Mouse (Mus musculus) hindbrain, embryonic 13.5 days (tissue): ENCODE results near the gene Cbarp. TPM values are rescaled to one million over a fixed set of nuclear protein-coding genes. Genes with fewer than 3 reads are reported as not detected.

Source experiments
- ATAC-seq: fragments of 200-750 bp; cut with Nextera tagmentation; 2 replicates; pipeline ENCODE4 v1.8.0; 2017; ENCODE audit warnings: moderate TSS enrichment; ENCODE audit not compliant: low FRiP score
- H3K27ac ChIP-seq: fragments of 300-500 bp; sonication (generic); 2 replicates; pipeline ENCODE4 v1.5.1; 2015; ENCODE audit warnings: inconsistent platforms, mild to moderate bottlenecking, moderate library complexity
- H3K27me3 ChIP-seq: fragments of 300-500 bp; sonication (generic); 2 replicates; pipeline ENCODE4 v1.6.1; 2015; ENCODE audit warnings: mild to moderate bottlenecking, inconsistent platforms
- H3K36me3 ChIP-seq: fragments of 300-500 bp; sonication (generic); 2 replicates; pipeline ENCODE4 v1.6.1; 2015; ENCODE audit warnings: mild to moderate bottlenecking, inconsistent platforms
- H3K4me1 ChIP-seq: fragments of 300-500 bp; sonication (generic); replicated peaks from 2 replicates; pipeline ENCODE4 v1.6.1; 2015; ENCODE audit warnings: inconsistent platforms
- H3K4me2 ChIP-seq: fragments of 300-500 bp; sonication (generic); 2 replicates; pipeline ENCODE4 v1.6.1; 2015; ENCODE audit warnings: inconsistent platforms, mild to moderate bottlenecking, moderate library complexity
- H3K4me3 ChIP-seq: fragments of 300-500 bp; sonication (generic); 2 replicates; pipeline ENCODE4 v1.5.1; 2015; ENCODE audit warnings: mild to moderate bottlenecking, inconsistent platforms
- H3K9ac ChIP-seq: fragments of 300-500 bp; sonication (generic); 2 replicates; pipeline ENCODE4 v1.6.1; 2015; ENCODE audit warnings: mild to moderate bottlenecking, inconsistent platforms
- H3K9me3 ChIP-seq: fragments of 300-500 bp; sonication (generic); 2 replicates; pipeline ENCODE4 v1.6.1; 2016; ENCODE audit warnings: inconsistent platforms
- WGBS: fragments of 180-500 bp; shearing (Covaris S2); methylation state at CpG from one replicate; pipeline ENCODE4 v1.1.7; 2015; 5-methylcytosine and 5-hydroxymethylcytosine counted together
- polyA plus RNA-seq: library from polyadenylated mRNA; unstranded; fragments of >200 nt; fragmentation: Nextera tagmentation; extraction: Ambion mirVana; gene quantifications from 2 replicates; pipeline ENCODE4 v1.2.1, GENCODE M21; 2015

Cbarp gene
- polyA plus RNA-seq, 1 experiment from 2014 or later = 57.4 TPM

GRCm38 (mm10) chr10:80127920-80128319 lies 12.7 kb downstream of the Cbarp start:
- Histone ChIP-seq H3K4me1 (peaks cover 24% of the 10 kb centered on the region), H3K27ac (no peak overlapping the region; the same call in 1 of the 2 replicates), H3K36me3 (peaks cover 98% of the 10 kb centered on the region), H3K27me3 (0 out of 2 replicates have a peak, but pooled peaks cover 7% of the 10 kb centered on the region), H3K4me3 (no peak overlapping the region), H3K4me2 (no peak overlapping the region), H3K9ac (no peak overlapping the region), H3K9me3 (no peaks in the 10 kb centered on the region)
- no peak for ATAC-seq
- 92% methylated on average over 8 of the region's 8 CpGs for WGBS

DNA sequence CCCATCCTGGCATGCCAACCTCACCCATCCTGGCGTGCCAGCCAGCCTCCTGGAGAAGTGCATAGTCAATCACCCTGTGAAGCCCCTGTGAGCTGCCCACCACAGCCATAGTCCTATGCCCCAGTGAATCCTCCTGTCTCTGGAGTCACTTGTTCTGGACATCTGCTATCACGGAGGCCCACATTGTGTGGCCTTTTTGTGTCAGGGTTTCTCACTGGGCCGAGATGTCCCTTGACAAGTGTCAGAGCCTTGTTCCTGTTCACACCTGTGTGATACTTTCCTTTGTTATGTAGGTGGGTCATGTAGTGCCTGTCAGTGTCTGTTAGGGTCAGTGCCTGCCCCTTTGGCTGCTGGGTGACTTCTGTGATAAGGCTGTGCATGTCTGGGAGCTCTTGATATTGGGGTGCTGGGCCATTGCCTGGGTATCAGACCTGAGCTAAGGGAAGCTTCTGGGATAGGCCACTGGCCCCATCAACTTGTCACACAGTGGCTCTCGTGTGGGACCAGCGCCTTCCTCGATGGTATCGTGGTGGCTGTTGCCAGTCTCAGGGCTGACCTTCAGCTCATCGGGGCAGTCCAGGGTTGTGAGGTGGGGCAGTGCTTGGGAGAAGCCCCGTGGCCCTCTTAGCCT lies 16.6 kb downstream of the Cbarp start:
- Histone ChIP-seq H3K27me3 (no peaks in the 10 kb centered on the region), H3K27ac (no peak overlapping the region)

GRCm38 (mm10) chr10:80121639-80122038 lies 19.0 kb downstream of the Cbarp start:
- Histone ChIP-seq H3K4me3 (no peak overlapping the region), H3K27ac (no peak overlapping the region)

More for the DNA sequence above, 16.6 kb downstream of the Cbarp start:
- Histone ChIP-seq H3K9me3 (no peaks in the 10 kb centered on the region), H3K36me3 (peaks cover 81% of the 10 kb centered on the region), H3K4me2 (no peak overlapping the region), H3K4me3 (no peak overlapping the region), H3K4me1 (peaks cover 24% of the 10 kb centered on the region), H3K9ac (peak overlapping the region; percentile 49; the same call in 1 of the 2 replicates)
- no peak for ATAC-seq
- WGBS = 95% methylated on average over 9 of the region's 9 CpGs

DNA sequence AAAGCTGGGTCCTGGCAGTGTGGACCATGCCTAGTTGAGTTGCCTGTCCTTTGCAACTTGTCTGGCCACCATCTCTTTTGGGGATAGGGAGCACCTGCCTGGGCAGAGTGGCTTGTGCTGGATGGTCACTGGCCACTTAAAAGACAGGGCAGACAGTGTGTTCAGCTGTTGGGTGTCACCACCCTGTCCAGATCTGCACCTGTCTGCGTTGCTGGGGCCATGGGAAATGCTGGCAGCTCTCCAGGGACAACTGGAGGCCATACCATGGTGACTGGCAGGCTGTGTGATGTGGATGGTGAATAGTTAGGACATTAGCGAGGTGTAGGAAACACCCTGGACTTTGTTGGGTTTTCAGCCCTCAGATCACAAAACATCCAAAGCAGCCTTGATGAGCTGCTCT lies 20.5 kb downstream of the Cbarp start:
- peak overlapping the region; percentile 31; the same call in 1 of the 2 replicates for H3K9ac ChIP-seq
- no peak overlapping the region for H3K27ac ChIP-seq
- peaks cover 50% of the 10 kb centered on the region for H3K36me3 ChIP-seq
- no peak overlapping the region for H3K4me3 ChIP-seq
- no peaks in the 10 kb centered on the region for H3K27me3 ChIP-seq
- no peaks in the 10 kb centered on the region for H3K9me3 ChIP-seq
- peaks cover 51% of the 10 kb centered on the region for H3K4me1 ChIP-seq
- H3K4me2 ChIP-seq = no peak overlapping the region
- no peak for ATAC-seq
- 79% methylated on average over 2 of the region's 2 CpGs for WGBS

More at GRCm38 (mm10) chr10:80121639-80122038, 19.0 kb downstream of the Cbarp start:
- H3K27me3 ChIP-seq = no peaks in the 10 kb centered on the region
- WGBS = 92% methylated on average over 2 of the region's 2 CpGs
- no peaks in the 10 kb centered on the region for H3K9me3 ChIP-seq
- H3K36me3 ChIP-seq = peaks cover 65% of the 10 kb centered on the region
- H3K4me1 ChIP-seq = peaks cover 48% of the 10 kb centered on the region
- no peak for ATAC-seq
- no peak overlapping the region for H3K4me2 ChIP-seq
- no peak overlapping the region for H3K9ac ChIP-seq

DNA sequence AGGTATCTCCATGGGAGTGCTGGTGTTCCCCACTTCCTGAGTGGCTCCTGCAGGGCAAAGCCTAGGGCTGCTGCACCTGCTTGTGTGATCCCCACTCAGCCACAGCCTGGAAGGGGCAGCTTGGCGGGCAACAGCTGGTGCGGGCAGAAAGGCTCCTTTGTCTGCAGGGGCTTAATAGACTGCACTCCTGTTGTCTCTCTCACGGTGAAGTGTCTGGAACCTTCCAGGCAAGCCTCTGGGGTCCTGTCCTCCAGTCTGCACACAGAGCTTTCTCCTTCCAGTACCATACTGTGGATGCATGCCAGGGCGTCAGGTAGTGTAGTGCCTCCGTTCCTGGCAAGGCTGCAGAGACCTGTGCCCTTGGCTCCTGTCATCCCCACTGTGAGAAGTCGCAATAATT lies 22.1 kb downstream of the Cbarp start:
- Histone ChIP-seq H3K4me3 (peak overlapping the region; percentile 91), H3K4me2 (peak overlapping the region; percentile 96), H3K9ac (peak overlapping the region; percentile 93), H3K27ac (peak overlapping the region; percentile 64), H3K27me3 (no peaks in the 10 kb centered on the region), H3K4me1 (peaks cover 45% of the 10 kb centered on the region), H3K36me3 (peaks cover 36% of the 10 kb centered on the region), H3K9me3 (no peaks in the 10 kb centered on the region)
- WGBS = 49% methylated on average over 6 of the region's 6 CpGs
- ATAC-seq = no peak

DNA sequence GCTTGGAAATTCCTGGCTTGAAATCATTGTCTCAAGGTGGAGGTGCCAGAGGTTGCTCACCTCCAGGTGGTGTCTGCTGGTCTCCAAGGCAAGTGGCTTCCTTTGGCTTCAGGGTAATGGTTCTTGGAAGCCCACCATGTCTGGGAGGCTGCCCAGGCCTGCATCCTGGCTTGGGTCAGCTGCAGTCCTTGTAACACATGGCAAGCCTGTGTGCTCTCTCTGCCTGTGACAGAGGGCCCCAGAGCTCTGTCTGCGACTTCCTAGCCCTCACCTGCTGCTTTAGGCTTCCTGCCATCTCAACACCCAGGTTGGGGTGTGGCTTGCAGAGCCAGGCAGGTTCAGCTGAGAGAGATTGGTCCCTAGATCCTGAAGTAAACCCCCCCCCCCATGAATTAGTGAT lies 22.9 kb downstream of the Cbarp start:
- Histone ChIP-seq H3K9ac (peak overlapping the region; percentile 93), H3K9me3 (no peaks in the 10 kb centered on the region), H3K27me3 (no peaks in the 10 kb centered on the region), H3K36me3 (peaks cover 30% of the 10 kb centered on the region), H3K27ac (peak overlapping the region; percentile 64), H3K4me1 (peaks cover 45% of the 10 kb centered on the region), H3K4me2 (peak overlapping the region; percentile 96), H3K4me3 (peak overlapping the region; percentile 91)
- ATAC-seq = no peak
- 57% methylated on average over 1 of the region's 1 CpGs for WGBS

- H3K9me3 ChIP-seq = no peaks in the 10 kb centered on the region
- H3K4me1 ChIP-seq = peaks cover 45% of the 10 kb centered on the region
- H3K27ac ChIP-seq = peak overlapping the region; percentile 52
- H3K4me2 ChIP-seq = peak overlapping the region; percentile 96
- peak overlapping the region; percentile 91 for H3K4me3 ChIP-seq
- ATAC-seq = no peak
- peaks cover 29% of the 10 kb centered on the region for H3K36me3 ChIP-seq
- H3K9ac ChIP-seq = peak overlapping the region; percentile 93
- 5% methylated on average over 30 of the region's 30 CpGs for WGBS
- H3K27me3 ChIP-seq = no peaks in the 10 kb centered on the region
Observed at GRCm38 (mm10) chr10:80116927-80117691, 23.5 kb downstream of the Cbarp start.

- Histone ChIP-seq H3K27me3 (no peaks in the 10 kb centered on the region), H3K9me3 (no peaks in the 10 kb centered on the region), H3K4me2 (peak overlapping the region; percentile 96), H3K36me3 (peaks cover 23% of the 10 kb centered on the region), H3K4me3 (peak overlapping the region; percentile 91), H3K9ac (peak overlapping the region; percentile 93), H3K4me1 (peaks cover 45% of the 10 kb centered on the region), H3K27ac (peak overlapping the region; percentile 52)
- WGBS = under 1% methylated on average over 27 of the region's 27 CpGs
- ATAC-seq = no peak
Observed at GRCm38 (mm10) chr10:80116563-80116926, 24.1 kb downstream of the Cbarp start.

DNA sequence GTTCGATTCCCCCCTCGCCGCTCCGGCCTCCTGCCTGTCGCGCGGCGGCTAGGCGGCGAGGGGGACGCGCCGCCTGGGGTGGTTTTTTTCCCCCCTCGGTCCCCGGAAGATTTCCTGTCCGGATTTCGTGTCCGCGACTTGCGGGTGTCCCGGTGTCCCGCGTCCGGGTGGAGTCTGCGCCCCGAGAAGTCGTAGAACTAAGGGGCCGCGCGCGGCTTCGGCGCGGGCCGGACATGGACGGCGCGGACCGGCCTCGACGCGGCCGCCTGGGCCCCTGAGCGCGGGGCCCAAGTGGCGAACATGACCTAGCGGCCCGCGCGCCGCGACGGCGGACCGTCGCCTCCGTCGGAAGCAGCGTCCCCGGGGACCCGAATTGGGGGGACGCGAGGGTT lies 24.7 kb downstream of the Cbarp start:
- Histone ChIP-seq H3K36me3 (peaks cover 17% of the 10 kb centered on the region), H3K27ac (peak overlapping the region; percentile 87), H3K9ac (peak overlapping the region; percentile 93), H3K9me3 (no peaks in the 10 kb centered on the region), H3K27me3 (no peaks in the 10 kb centered on the region), H3K4me2 (peak overlapping the region; percentile 96), H3K4me3 (peak overlapping the region; percentile 91), H3K4me1 (peaks cover 45% of the 10 kb centered on the region)
- no peak for ATAC-seq
- under 1% methylated on average over 60 of the region's 63 CpGs for WGBS

DNA sequence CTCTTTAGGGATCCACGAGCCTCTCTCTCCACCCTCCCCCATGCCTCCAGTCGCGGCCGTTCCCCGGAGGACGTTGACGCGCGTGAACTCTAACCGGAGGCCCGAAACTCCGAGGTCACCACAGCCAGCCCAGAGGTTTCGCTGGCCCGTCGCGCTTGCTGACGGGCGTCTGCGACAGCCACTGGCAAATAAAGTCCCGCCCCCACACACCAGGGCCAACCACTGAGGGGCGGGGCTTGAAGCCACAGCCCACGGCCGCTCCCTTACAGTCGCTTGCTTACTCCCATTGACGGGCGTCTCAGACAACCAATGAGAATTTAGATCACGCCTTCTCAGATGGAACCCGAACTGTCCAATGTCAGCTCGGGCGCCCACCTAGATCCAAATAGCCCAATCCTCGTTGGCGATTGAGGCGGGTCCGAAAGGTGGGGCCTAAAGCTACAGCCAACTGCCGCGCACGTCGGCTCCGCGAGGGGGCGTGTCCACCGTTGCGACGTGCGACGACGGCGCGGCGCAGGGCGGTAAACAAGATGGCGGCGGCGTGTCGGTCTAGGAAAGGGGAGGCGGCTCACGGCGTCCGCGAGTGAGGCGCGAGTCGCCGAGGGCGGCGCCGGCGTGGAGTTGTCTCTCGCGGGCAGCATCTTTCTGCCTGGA lies 25.2 kb downstream of the Cbarp start, which contains the start of gene Stk11:
Stk11 (plus strand) TSS at position 514 of the 654 bp plus-strand sequence.
- H3K4me2 ChIP-seq = peak within 1 kb of the TSS; percentile 96
- H3K36me3 ChIP-seq = peaks cover 14% of the 10 kb centered on the region
- under 1% methylated on average over 70 of the region's 70 CpGs for whole genome bisulfite sequencing
- peaks cover 42% of the 10 kb centered on the region for H3K4me1 ChIP-seq
- H3K27ac ChIP-seq = peak within 1 kb of the TSS; percentile 87
- no peaks in the 10 kb centered on the region for H3K27me3 ChIP-seq
- peak within 1 kb of the TSS; percentile 93 for H3K9ac ChIP-seq
- peak within 1 kb of the TSS; percentile 91 for H3K4me3 ChIP-seq
- H3K9me3 ChIP-seq = no peaks in the 10 kb centered on the region
- ATAC-seq = peak; percentile 99

GRCm38 (mm10) chr10:80114341-80115284 lies 26.0 kb downstream of the Cbarp start:
- ATAC-seq = peak; percentile 35
- Histone ChIP-seq H3K4me2 (peak overlapping the region; percentile 53), H3K27me3 (no peaks in the 10 kb centered on the region), H3K9ac (peak overlapping the region; percentile 63), H3K4me1 (peaks cover 36% of the 10 kb centered on the region), H3K4me3 (peak overlapping the region; percentile 91), H3K36me3 (peaks cover 8% of the 10 kb centered on the region), H3K27ac (peak overlapping the region; percentile 63), H3K9me3 (no peaks in the 10 kb centered on the region)
- 3% methylated on average over 27 of the region's 27 CpGs for WGBS
